Mouse (Mus musculus) liver, adult 2 months (tissue): ENCODE results near the gene Aven.

Experiments
- CTCF ChIP-seq: fragments of 200-500 bp; IDR thresholded peaks from 2 replicates; pipeline ENCODE4 v1.5.1; 2011; ENCODE audit warnings: low read depth, low read length, control low read depth
- POLR2A ChIP-seq: fragments of 200-500 bp; IDR thresholded peaks from 2 replicates; pipeline ENCODE4 v1.6.1; 2011; ENCODE audit warnings: low read length, control low read depth; ENCODE audit not compliant: insufficient read depth; ENCODE audit errors: extremely low read depth

GRCm38 (mm10) chr2:112472076-112472475 lies 20.7 kb upstream of the Aven start:
- TF ChIP-seq POLR2A, result no peak
- no peak for TF ChIP-seq CTCF
